Mouse (Mus musculus): Measurements from ENCODE around the gene 9230112D13Rik. TPM values are rescaled to one million over a fixed set of nuclear protein-coding genes. Genes with fewer than 3 reads are reported as not detected.

Gene 9230112D13Rik
- polyA plus RNA-seq, 1 experiment from 2014 or later, result not detected

DNA sequence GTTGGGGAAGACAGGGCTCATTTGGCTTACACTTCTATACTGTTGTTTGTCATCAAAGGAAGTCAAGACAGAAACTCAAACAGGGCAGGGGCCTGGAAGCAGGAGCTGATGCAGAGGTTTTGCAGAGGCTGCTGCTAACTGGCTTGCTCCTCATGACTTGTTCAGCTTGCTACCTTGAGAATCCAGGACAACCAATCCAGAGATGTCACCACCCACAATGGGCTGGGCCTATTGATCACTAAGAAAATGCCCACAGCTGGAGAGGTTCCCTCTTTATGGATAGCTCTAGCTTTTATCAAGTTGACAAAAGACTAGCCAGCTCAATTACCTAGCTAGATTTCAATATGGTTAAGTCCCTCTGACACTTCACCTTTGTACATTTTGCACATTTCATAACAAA is 51.0 kb downstream of the 9230112D13Rik start:
- Histone ChIP-seq H3K9me3 (replicated peaks; ENCODE audit: control insufficient read depth, low read length) (no peaks in the 10 kb centered on the region), H3K27me3 (ENCODE audit: control insufficient read depth, insufficient read depth, low read length) (no peaks in the 10 kb centered on the region), H3K9ac (ENCODE audit: low read length) (no peak overlapping the region), H3K27ac (ENCODE audit: low read length) (no peak overlapping the region), H3K36me3 (ENCODE audit: control insufficient read depth, insufficient read depth) (no peaks in the 10 kb centered on the region), H3K4me3 (ENCODE audit: low read length) (no peak overlapping the region), H3K4me2 (ENCODE audit: low read depth, low read length) (no peak overlapping the region), H3K4me1 (ENCODE audit: control insufficient read depth, insufficient read depth, low read length) (peaks cover 42% of the 10 kb centered on the region)
- ATAC-seq (replicated peaks; ENCODE audit: extremely low read depth, insufficient read depth, low FRiP score), result no peak

- Histone ChIP-seq H3K36me3 (ENCODE audit: control insufficient read depth, insufficient read depth) (no peaks in the 10 kb centered on the region), H3K4me3 (ENCODE audit: low read length) (no peak overlapping the region), H3K9me3 (replicated peaks; ENCODE audit: control insufficient read depth, low read length) (no peaks in the 10 kb centered on the region), H3K9ac (ENCODE audit: low read length) (no peak overlapping the region), H3K27ac (ENCODE audit: low read length) (no peak overlapping the region), H3K27me3 (ENCODE audit: control insufficient read depth, insufficient read depth, low read length) (no peaks in the 10 kb centered on the region), H3K4me1 (ENCODE audit: control insufficient read depth, insufficient read depth, low read length) (peaks cover 25% of the 10 kb centered on the region), H3K4me2 (ENCODE audit: low read depth, low read length) (no peak overlapping the region)
- ATAC-seq (replicated peaks; ENCODE audit: extremely low read depth, insufficient read depth, low FRiP score), result no peak
- WGBS, result 59% methylated on average over 3 of the region's 3 CpGs
Observed at GRCm38 (mm10) chr14:34466291-34466690, 56.3 kb downstream of the 9230112D13Rik start.

Other genes with a start within 250 kb of the 9230112D13Rik start
- 7.7 and 8.9 TPM in 2 replicates for gene Shld2, start 212.3 kb downstream of the 9230112D13Rik start, polyA plus RNA-seq (2015; fragmentation: Nextera tagmentation; extraction: Ambion mirVana)
- 54.1 and 56.8 TPM in 2 replicates for gene Glud1, start 212.1 kb downstream of the 9230112D13Rik start, polyA plus RNA-seq (2015; fragmentation: Nextera tagmentation; extraction: Ambion mirVana)
- gene Fam25c, start 167.4 kb downstream of the 9230112D13Rik start, polyA plus RNA-seq (2015; fragmentation: Nextera tagmentation; extraction: Ambion mirVana), result not detected in 2 replicates
- gene Sncg, start 148.0 kb downstream of the 9230112D13Rik start, polyA plus RNA-seq (2015; fragmentation: Nextera tagmentation; extraction: Ambion mirVana), result 2.3 and 3.7 TPM in 2 replicates
- gene Mmrn2, start 147.3 kb downstream of the 9230112D13Rik start, polyA plus RNA-seq (2015; fragmentation: Nextera tagmentation; extraction: Ambion mirVana), result 28.2 and 28.7 TPM in 2 replicates
- 27.8 and 36.4 TPM in 2 replicates for gene Bmpr1a, start 19.5 kb downstream of the 9230112D13Rik start, polyA plus RNA-seq (2015; fragmentation: Nextera tagmentation; extraction: Ambion mirVana)
- gene Ldb3, start 65.9 kb upstream of the 9230112D13Rik start, polyA plus RNA-seq (2015; fragmentation: Nextera tagmentation; extraction: Ambion mirVana), result 356 and 369 TPM in 2 replicates
- 6.8 and 8.5 TPM in 2 replicates for gene Opn4, start 77.3 kb upstream of the 9230112D13Rik start, polyA plus RNA-seq (2015; fragmentation: Nextera tagmentation; extraction: Ambion mirVana)
- gene Wapl, start 151.1 kb upstream of the 9230112D13Rik start, polyA plus RNA-seq (2015; fragmentation: Nextera tagmentation; extraction: Ambion mirVana), result 13.6 and 15.3 TPM in 2 replicates